Mouse (Mus musculus) brain, embryonic 14.5 days (tissue): Measurements from ENCODE around the gene Ifitm10.

Experiments
- CTCF ChIP-seq: fragments of 200-500 bp; IDR thresholded peaks from 2 replicates; pipeline ENCODE4 v1.5.1; 2012; ENCODE audit warnings: inconsistent platforms, mild to moderate bottlenecking, moderate library complexity, borderline replicate concordance; ENCODE audit not compliant: insufficient read depth, insufficient read length; ENCODE audit errors: extremely low read depth
- POLR2A ChIP-seq: fragments of 200-500 bp; IDR thresholded peaks from 2 replicates; pipeline ENCODE4 v1.6.1; 2012; ENCODE audit warnings: mild to moderate bottlenecking, inconsistent platforms, borderline replicate concordance; ENCODE audit not compliant: poor library complexity, insufficient read depth, insufficient read length, severe bottlenecking; ENCODE audit errors: extremely low read depth

- TF ChIP-seq CTCF = peak; percentile 21; the same call in 1 of the 2 replicates
- TF ChIP-seq POLR2A = no peak
These were observed 78.1 kb downstream of the Ifitm10 start for GRCm38 (mm10) chr7:142295418-142295817.
